Mouse (Mus musculus): Measurements from ENCODE around the gene Arhgap17.

Gene Arhgap17

GRCm38 (mm10) chr7:123344079-123344780 is 25.5 kb downstream of the Arhgap17 start:
- no peak for DNase-seq (ENCODE audit: low read depth in 2 of 2, low spot score in 2 of 2)

GRCm38 (mm10) chr7:123341896-123342295 is 27.8 kb downstream of the Arhgap17 start:
- no peak for DNase-seq (ENCODE audit: low read depth in 2 of 2, low spot score in 2 of 2)

- DNase-seq (ENCODE audit: low read depth in 2 of 2, low spot score in 2 of 2): no peak
These were observed 31.4 kb downstream of the Arhgap17 start for GRCm38 (mm10) chr7:123338351-123338750.

- DNase-seq (ENCODE audit: low read depth in 2 of 2, low spot score in 2 of 2): no peak
These were observed 33.4 kb downstream of the Arhgap17 start for GRCm38 (mm10) chr7:123336322-123336721.

- DNase-seq (ENCODE audit: low read depth in 2 of 2, low spot score in 2 of 2): no peak
These were observed 39.2 kb downstream of the Arhgap17 start for GRCm38 (mm10) chr7:123330506-123330905.

GRCm38 (mm10) chr7:123327909-123328308 is 41.8 kb downstream of the Arhgap17 start:
- DNase-seq (ENCODE audit: low read depth in 2 of 2, low spot score in 2 of 2): no peak

- no peak for DNase-seq (ENCODE audit: low read depth in 2 of 2, low spot score in 2 of 2)
These were observed 42.8 kb downstream of the Arhgap17 start for GRCm38 (mm10) chr7:123326901-123327300.

- no peak for DNase-seq (ENCODE audit: low read depth in 2 of 2, low spot score in 2 of 2)
These were observed 43.7 kb downstream of the Arhgap17 start for GRCm38 (mm10) chr7:123326062-123326461.

GRCm38 (mm10) chr7:123324105-123324504 is 45.6 kb downstream of the Arhgap17 start:
- DNase-seq (ENCODE audit: low read depth in 2 of 2, low spot score in 2 of 2): no peak

- DNase-seq (ENCODE audit: low read depth in 2 of 2, low spot score in 2 of 2): no peak
These were observed 46.3 kb downstream of the Arhgap17 start for GRCm38 (mm10) chr7:123323388-123323787.

GRCm38 (mm10) chr7:123322452-123323121 is 47.1 kb downstream of the Arhgap17 start:
- no peak for DNase-seq (ENCODE audit: low read depth in 2 of 2, low spot score in 2 of 2)

GRCm38 (mm10) chr7:123312738-123313137 is 57.0 kb downstream of the Arhgap17 start:
- DNase-seq (ENCODE audit: low read depth in 2 of 2, low spot score in 2 of 2): no peak

- DNase-seq (ENCODE audit: low read depth in 2 of 2, low spot score in 2 of 2): no peak
These were observed 57.9 kb downstream of the Arhgap17 start for GRCm38 (mm10) chr7:123311836-123312235.

- DNase-seq (ENCODE audit: low read depth in 2 of 2, low spot score in 2 of 2): no peak
These were observed 61.7 kb downstream of the Arhgap17 start for GRCm38 (mm10) chr7:123307887-123308558.

GRCm38 (mm10) chr7:123307236-123307635 is 62.5 kb downstream of the Arhgap17 start:
- no peak for DNase-seq (ENCODE audit: low read depth in 2 of 2, low spot score in 2 of 2)

GRCm38 (mm10) chr7:123305397-123305796 is 64.3 kb downstream of the Arhgap17 start:
- no peak for DNase-seq (ENCODE audit: low read depth in 2 of 2, low spot score in 2 of 2)

- DNase-seq (ENCODE audit: low read depth in 2 of 2, low spot score in 2 of 2): no peak
These were observed 69.5 kb downstream of the Arhgap17 start for GRCm38 (mm10) chr7:123300258-123300657.

GRCm38 (mm10) chr7:123298225-123298624 is 71.5 kb downstream of the Arhgap17 start:
- no peak for DNase-seq (ENCODE audit: low read depth in 2 of 2, low spot score in 2 of 2)

- no peak for DNase-seq (ENCODE audit: low read depth in 2 of 2, low spot score in 2 of 2)
These were observed 73.6 kb downstream of the Arhgap17 start for GRCm38 (mm10) chr7:123296097-123296496.

- DNase-seq (ENCODE audit: low read depth in 2 of 2, low spot score in 2 of 2): no peak
These were observed 74.3 kb downstream of the Arhgap17 start for GRCm38 (mm10) chr7:123295423-123295822.

GRCm38 (mm10) chr7:123293898-123294297 is 75.8 kb downstream of the Arhgap17 start:
- DNase-seq (ENCODE audit: low read depth in 2 of 2, low spot score in 2 of 2): no peak

GRCm38 (mm10) chr7:123291942-123292341 is 77.8 kb downstream of the Arhgap17 start:
- DNase-seq (ENCODE audit: low read depth in 2 of 2, low spot score in 2 of 2): no peak

Measured in CD8-positive naive resting alpha-beta T cell, adult 2 months (primary cell).